Mouse (Mus musculus) stomach, embryonic 15.5 days (tissue): ENCODE measurements at regions not wholly inside any gene's neighbourhood (a gene's known extent, or its start where the extent isn't known, plus 50 kb on each side); places are given as distances from the start of the nearest gene placed in this dataset.
A peak's percentile ranks its signal among the peaks of the same experiment; 100 is the strongest.
"Not testable (repeated sequence)": the region's sequence is repeated elsewhere in the genome, so short reads cannot be mapped to it uniquely, and the experiment has no call there.

Experiments
- ATAC-seq: fragments of 200-750 bp; cut with Nextera tagmentation; 2 replicates; pipeline ENCODE4 v1.8.0; 2017; ENCODE audit warnings: low read depth, moderate number of reproducible peaks, moderate TSS enrichment; ENCODE audit not compliant: insufficient read depth, low FRiP score
- H3K27ac ChIP-seq: fragments of 300-500 bp; sonication (generic); 2 replicates; pipeline ENCODE4 v1.5.1; 2015; ENCODE audit warnings: mild to moderate bottlenecking, inconsistent platforms
- H3K27me3 ChIP-seq: fragments of 300-500 bp; sonication (generic); replicated peaks from 2 replicates; pipeline ENCODE4 v1.6.1; 2015; ENCODE audit warnings: inconsistent platforms
- H3K36me3 ChIP-seq: fragments of 300-500 bp; sonication (generic); 2 replicates; pipeline ENCODE4 v1.6.1; 2015; ENCODE audit warnings: inconsistent platforms
- H3K4me1 ChIP-seq: fragments of 300-500 bp; sonication (generic); 2 replicates; pipeline ENCODE4 v1.6.1; 2015; ENCODE audit warnings: inconsistent platforms
- H3K4me2 ChIP-seq: fragments of 300-500 bp; sonication (generic); 2 replicates; pipeline ENCODE4 v1.6.1; 2015; ENCODE audit warnings: mild to moderate bottlenecking, inconsistent platforms
- H3K4me3 ChIP-seq: fragments of 300-500 bp; sonication (generic); replicated peaks from 2 replicates; pipeline ENCODE4 v1.5.1; 2015; ENCODE audit warnings: inconsistent platforms
- H3K9ac ChIP-seq: fragments of 300-500 bp; sonication (generic); 2 replicates; pipeline ENCODE4 v1.6.1; 2015; ENCODE audit warnings: inconsistent platforms
- H3K9me3 ChIP-seq: fragments of 300-500 bp; sonication (generic); 2 replicates; pipeline ENCODE4 v1.6.1; 2016; ENCODE audit warnings: inconsistent platforms
- WGBS: fragments of 180-500 bp; shearing (Covaris S2); methylation state at CpG from one replicate; pipeline ENCODE4 v1.1.7; 2015; 5-methylcytosine and 5-hydroxymethylcytosine counted together

DNA sequence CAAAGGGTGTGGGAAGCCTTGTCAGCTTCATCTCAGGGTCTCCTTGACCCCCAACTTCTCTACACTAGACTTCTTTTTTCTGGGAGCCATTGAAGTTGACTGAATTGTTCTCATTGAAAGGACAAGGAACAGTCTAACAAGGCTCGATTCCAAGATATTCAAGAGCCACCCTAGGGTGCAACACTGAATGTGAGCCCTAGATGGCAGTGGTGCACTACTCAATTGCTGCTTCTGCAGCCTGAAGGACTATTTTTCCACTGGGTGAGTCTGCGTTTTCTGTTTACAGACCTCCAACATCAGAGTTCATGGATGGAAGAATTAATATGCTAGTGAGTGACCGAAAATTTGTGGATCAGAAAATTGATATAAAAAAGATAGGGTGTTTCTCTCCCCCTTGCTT, 161.5 kb downstream of the Hpcal1 start:
- H3K4me1 ChIP-seq, H3K4me3 ChIP-seq, H3K4me2 ChIP-seq, H3K9me3 ChIP-seq, H3K9ac ChIP-seq, H3K27me3 ChIP-seq, H3K36me3 ChIP-seq, ATAC-seq, H3K27ac ChIP-seq: not testable (repeated sequence)
- WGBS, result 45% methylated on average over 3 of the region's 3 CpGs

DNA sequence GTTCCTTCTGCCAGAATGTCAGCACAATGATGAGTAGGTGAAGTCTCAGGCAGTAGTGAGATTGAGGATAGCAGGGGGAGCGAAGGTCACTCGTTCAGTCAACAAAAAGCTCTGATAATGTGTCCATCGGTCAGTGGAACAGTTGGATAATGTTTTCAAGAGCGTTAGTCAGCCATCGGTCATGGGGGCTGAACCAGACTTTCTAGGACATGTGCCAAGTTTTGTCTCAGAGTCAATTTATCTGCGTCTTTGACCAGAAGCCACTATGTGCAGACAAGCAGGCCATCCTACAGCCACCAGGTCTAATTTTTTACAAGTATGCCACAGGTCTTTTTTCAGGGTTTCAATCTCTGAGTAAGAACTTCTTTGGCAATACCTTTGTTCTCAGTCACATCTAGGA, 181.8 kb downstream of the Hpcal1 start:
- 44% methylated on average over 6 of the region's 6 CpGs for WGBS

DNA sequence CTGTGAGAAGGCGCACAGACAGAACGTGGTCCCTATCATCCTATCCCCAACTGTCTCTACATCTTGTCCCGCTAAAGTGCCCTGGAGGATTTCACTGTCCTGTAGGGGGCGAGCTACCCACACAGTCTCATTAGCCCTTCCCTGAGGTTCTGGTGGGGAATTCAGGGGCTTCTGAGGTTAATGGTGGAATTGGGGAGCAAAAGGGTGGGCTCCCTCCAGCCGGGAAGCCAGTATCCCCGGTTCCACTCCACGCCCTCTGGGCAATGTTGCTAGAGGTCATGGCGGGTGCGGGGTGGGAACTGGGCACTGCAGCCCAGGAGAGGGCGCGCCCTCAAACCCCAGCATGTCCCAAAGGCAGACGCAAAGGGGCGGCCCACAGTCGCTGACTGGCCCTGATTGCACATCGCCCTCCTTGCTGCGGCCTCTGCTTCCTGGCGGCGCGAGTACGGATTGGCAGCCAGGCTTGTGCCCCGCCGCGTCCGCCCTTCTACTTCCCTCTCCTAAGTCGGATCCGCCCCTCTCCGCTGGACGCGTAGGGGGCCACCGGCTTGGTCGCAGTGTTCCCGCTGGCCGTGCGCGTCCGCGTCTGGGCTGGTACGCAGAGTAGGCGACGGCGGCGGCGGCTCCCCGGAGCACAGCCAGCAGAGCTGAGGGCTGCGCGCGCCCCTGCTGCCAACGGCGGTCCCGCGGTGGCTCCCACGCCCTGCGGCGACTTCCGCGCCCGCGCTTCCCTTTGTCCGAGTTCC, 190.9 kb downstream of the Hpcal1 start:
- Histone ChIP-seq H3K27me3 (no peaks in the 10 kb centered on the region), H3K9ac (peak overlapping the region; percentile 82), H3K36me3 (no peaks in the 10 kb centered on the region), H3K4me1 (no peaks in the 10 kb centered on the region), H3K4me2 (peak overlapping the region; percentile 69), H3K9me3 (no peaks in the 10 kb centered on the region), H3K27ac (peak overlapping the region; percentile 87), H3K4me3 (peak overlapping the region; percentile 72)
- under 1% methylated on average over 57 of the region's 59 CpGs for WGBS
- peak; percentile 100 for ATAC-seq

More for the DNA sequence above, 181.8 kb downstream of the Hpcal1 start:
- not testable (repeated sequence) for ATAC-seq, H3K27ac ChIP-seq, H3K4me2 ChIP-seq, H3K4me1 ChIP-seq, H3K36me3 ChIP-seq, H3K27me3 ChIP-seq, H3K4me3 ChIP-seq, H3K9me3 ChIP-seq, H3K9ac ChIP-seq

DNA sequence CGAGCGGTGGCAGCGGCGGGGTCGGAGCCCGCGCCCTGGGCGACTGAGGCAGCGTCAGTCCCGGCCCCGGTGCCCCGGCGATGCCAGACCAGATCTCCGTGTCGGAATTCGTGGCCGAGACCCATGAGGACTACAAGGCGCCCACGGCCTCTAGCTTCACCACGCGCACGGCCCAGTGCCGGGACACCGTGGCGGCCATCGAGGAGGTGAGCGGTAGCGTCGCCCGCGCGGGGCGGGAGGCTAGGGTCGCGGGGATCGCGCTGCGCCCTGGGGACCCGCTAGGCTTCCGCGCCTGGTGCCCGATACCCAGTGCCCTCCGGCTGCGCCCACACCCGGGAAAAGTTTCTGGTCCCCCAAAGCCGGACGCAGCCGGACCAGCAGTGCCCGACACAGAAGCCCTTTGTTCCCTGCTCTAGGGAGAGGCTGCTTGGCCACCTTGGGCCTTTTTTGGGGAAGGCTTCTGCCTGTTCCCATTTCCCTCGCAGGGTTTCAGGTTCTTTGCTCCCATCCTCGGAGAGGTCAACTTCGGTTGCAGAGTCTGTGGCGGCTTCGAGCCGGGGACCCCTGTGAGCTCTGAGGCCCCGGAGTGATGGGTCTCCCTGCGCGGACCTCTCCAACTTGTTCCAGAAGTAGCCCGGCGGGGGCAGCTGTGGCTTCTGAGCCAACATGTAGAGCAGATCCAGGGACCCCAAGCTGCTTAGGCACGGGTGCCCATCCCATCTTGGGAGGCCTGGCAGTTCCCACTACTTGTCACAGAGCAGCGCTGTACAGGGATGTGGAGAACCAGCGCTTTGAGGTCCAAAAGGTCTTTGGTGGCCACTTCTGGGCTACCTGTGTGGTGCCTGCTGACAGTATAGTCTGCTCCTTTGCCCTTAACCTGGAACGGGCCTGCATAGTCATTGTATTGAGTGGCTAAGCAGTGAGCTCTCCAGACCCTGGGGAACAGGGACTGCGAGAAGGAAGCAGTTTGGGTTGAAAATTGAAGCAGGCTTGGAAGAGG, 191.8 kb downstream of the Hpcal1 start:
- peak; percentile 13; the same call in 1 of the 2 replicates for ATAC-seq
- H3K27me3 ChIP-seq, H3K36me3 ChIP-seq, H3K9me3 ChIP-seq, H3K4me1 ChIP-seq: not testable (repeated sequence)
- H3K27ac ChIP-seq, result peak overlapping the region; percentile 87
- H3K9ac ChIP-seq, result peak overlapping the region; percentile 82
- peak overlapping the region; percentile 72 for H3K4me3 ChIP-seq
- H3K4me2 ChIP-seq, result peak overlapping the region; percentile 69
- 2% methylated on average over 65 of the region's 65 CpGs for WGBS

DNA sequence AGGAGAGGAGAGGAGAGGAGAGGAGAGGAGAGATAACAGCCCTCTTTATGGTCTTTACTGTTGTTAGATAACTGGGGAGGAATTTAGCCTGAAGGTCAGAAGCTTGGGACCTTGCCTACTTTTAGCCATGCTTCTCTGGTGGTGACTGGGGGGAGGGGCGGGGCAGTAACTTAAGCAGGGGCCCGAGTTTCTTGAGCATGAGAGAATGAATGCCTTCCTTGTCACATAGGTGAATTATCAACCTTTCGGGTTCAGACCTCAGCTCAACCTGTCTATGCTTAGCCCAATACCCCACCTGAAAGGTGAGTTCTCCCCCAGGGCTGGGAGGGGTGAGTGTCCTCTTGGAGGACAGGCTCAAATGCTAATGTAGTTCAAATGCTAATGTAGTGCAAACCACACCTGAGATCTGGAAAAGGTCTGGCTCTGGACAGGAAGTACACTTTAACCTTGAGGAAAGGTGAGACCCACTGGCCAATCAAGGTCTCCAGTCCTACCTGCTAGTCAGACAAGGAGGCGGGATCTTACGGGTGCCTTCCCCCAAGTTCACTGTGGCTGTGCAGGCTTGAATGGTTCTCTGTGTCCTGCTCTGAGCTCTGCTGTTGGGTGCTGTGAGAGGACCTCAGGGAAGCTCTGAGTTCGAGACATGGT, 201.1 kb downstream of the Hpcal1 start:
- H3K36me3 ChIP-seq, result peaks cover 16% of the 10 kb centered on the region
- H3K9ac ChIP-seq, H3K4me1 ChIP-seq, H3K4me2 ChIP-seq, H3K27me3 ChIP-seq, H3K9me3 ChIP-seq, H3K27ac ChIP-seq, H3K4me3 ChIP-seq, ATAC-seq: not testable (repeated sequence)
- 92% methylated on average over 6 of the region's 6 CpGs for WGBS

DNA sequence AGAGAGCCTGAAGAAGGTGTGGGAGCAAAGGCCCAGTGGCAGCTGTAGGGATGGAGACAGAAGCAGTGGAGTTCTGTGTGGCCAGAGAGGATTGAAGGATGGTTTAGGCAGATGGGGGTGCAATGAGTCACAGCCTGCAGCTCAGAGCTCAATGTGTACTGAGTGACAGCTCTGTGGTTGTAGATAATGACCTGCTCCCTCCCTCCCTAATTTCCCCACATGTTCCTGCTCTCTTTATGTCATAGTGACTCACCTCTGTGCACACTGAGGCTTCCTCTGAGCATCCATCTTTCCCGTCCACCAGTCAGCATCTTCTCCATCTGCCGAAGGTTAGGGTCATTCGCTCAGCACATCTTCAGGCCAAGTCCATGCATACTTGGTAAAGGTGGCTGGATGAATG, 222.4 kb downstream of the Hpcal1 start:
- not testable (repeated sequence) for H3K27ac ChIP-seq, ATAC-seq, H3K27me3 ChIP-seq, H3K4me1 ChIP-seq, H3K4me2 ChIP-seq, H3K4me3 ChIP-seq, H3K9me3 ChIP-seq, H3K9ac ChIP-seq, H3K36me3 ChIP-seq
- WGBS, result 92% methylated on average over 3 of the region's 3 CpGs
